Mouse (Mus musculus) ZHBTc4 (cell line): ENCODE measurements around the gene Mical1.
A peak's percentile ranks its signal among the peaks of the same experiment; 100 is the strongest.

Experiments used
- DNase-seq: peaks from one replicate; pipeline ENCODE4 v3.0.0-alpha.2; 2011; ENCODE audit warnings: low read depth, low spot score

The Mical1 gene

DNA sequence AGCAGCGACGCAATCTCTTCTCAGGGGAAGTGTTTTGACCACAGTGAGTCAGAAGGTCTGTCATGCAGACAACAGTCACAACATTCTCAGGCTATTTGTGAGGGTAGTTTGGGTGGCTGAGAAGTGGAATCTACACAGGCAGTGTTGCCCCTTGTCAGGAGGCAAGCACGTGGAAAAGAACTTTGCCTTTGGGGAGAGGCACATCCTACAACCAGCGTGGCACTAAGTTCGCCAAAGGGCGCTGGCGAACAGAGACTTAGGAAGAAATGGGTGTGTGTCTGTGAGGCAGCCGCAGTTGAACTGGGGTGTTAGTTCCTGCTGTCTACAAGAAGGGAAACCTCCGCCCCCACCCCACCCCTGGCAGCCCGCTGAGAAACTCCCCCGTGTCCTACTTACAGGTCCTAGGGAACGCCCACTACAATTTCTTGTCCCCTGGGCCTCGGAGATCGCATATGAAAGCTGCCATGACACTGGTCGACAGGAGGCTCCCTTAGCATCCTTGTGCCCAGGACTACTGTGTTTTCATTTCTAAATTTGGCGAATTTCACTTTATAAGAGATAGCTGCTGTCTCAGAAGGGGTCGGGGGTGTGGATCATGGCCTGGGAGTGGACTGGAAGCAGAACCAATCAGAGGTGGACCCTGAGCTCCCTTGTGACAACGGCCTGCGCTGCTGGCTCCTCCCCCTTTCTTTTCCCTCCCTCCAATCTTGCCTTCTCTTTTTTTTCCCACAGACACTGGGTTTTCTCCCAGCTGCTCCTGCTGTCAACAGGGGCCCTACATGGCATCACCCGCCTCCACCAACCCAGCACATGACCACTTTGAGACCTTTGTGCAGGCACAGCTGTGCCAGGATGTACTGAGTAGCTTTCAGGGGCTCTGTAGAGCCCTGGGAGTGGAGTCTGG lies 1.4 kb downstream of the Mical1 start:
- DNase-seq, result peak; percentile 85

DNA sequence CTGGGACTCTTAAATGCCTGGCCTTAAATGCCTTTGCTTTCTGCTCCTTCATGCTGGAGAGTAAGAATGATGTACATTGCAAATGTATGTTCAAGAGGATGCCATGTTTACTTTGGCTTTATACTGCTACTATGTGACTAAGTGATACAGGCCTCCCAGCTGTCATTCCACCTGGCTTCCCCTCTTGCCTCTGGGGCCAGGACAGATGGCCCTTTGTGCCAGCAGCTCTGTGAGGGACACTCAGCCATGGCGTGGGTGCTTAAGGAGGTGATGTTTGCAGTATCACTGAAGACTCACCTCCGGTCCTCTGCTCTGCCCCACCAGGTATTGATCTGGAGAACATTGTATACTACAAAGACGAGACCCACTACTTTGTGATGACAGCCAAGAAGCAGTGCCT lies 3.8 kb downstream of the Mical1 start:
- no peak for DNase-seq

DNA sequence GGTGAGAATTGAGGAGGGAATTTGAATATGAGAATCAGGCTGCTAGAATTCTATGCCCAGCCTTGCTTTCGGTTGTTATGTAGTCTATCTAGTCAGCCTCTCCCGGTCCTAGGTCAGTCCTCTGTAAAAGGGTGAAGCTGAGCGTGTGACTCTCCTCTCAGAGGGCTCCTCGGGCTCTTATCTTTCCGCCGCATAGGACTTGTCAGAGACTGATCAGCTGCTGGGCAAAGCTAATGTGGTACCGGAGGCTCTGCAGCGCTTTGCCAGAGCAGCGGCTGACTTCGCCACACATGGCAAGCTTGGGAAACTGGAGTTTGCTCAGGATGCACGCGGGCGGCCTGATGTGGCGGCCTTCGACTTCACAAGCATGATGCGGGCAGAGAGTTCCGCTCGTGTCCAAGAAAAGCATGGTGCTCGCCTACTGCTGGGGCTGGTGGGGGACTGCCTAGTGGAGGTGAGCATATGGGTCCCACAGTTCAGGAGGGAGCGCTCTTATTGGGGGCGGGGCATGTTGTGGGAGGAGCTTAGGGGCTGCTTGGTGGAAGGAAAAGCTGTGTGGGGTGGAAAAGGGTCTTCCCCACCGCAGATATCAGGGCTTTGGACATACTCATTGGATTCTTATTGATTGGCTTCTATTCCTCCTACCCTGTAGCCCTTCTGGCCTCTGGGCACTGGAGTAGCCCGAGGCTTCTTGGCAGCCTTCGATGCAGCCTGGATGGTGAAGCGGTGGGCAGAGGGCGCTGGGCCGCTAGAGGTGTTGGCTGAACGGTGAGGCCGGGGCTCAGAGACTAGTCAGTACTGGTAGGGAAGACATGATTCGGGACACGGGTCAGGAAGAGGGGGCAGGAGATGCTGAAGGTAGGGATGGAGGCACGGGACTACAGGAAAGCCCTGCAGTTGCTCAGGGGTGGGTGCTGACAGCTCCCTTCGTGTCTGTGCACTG lies 5.1 kb downstream of the Mical1 start:
- DNase-seq, result peak; percentile 70

DNA sequence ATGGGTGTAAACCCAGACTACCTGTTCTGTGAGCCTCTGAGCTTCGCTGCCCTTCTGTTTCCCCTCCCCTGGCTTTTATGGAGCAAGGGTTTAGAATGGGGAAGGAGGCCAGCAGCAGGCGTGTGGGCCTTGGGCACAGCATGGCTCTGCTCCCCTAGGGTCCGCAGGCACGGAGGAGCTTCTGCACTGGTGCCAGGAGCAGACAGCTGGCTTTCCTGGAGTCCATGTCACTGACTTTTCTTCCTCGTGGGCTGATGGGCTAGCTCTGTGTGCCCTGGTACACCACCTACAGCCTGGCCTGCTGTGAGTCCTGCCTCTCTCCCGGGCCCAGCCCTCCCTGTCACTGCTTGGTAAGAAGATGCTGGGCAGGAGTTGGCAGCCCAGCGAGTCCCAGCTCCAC lies 6.3 kb downstream of the Mical1 start:
- no peak for DNase-seq

DNA sequence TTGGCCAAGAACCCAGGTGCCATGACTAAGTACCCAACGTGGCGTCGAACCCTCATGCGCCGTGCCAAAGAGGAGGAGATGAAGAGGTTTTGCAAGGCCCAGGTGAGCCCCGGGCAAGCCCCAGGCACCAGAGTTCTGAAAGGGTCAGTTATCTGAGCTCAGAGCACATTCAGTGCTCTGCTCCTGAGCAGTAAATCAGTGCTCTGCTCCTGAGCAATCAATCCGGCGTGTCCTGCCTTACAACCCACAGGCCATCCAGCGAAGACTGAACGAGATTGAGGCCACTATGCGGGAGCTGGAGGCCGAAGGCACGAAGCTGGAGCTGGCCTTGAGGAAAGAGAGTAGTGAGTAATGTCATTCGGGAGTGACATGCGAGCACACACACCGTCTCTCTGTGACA lies 9.7 kb downstream of the Mical1 start:
- DNase-seq, result no peak

DNA sequence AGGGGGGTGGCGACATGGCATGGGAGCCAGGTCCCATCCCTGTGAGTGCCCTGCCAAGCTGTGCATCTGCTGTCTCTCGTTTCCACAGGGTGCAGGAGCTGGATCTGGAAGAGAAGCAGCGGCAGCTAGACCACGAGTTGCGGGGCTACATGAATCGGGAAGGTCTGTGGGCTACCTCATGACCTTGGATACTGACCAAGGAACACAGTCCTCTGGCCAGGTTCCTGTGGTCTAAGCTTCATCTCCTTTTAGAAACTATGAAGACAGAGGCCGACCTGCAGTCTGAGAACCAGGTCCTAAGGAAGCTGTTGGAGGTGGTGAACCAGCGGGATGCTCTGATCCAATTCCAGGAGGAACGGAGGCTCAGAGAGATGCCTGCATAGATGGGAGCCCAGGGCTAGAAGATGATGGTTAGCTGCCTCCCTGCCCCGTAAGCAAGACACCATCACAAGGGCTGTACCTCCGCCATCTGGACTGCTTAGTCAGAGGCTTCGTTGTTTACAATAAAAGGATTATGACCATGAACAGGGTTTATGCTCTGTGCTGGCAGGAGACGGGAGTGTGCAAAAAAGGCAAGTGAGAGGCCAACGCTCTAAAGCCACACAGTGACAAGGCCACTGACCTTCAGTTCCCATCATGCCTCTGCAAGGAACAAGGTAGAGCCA lies 10.5 kb downstream of the Mical1 start:
- no peak for DNase-seq

DNA sequence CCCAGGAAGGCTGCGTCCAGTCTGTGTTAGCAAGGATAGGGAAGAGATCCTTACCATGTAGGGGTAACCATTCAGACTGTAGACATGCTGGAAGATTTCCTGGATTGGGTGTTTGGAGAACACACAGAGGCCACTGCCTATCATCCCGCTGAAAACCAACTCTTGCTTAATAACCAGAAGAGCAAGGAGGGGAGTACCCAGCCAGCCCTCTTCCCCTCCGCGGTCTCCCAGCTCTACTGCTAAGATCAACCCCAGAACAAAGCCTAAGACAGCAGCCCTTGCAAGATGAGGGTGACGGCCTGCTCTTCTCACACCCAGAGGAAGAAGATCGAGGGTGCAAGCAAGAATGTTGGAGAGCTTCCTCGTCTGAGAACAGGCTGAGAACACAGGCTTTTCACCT lies 12.8 kb downstream of the Mical1 start:
- no peak for DNase-seq

DNA sequence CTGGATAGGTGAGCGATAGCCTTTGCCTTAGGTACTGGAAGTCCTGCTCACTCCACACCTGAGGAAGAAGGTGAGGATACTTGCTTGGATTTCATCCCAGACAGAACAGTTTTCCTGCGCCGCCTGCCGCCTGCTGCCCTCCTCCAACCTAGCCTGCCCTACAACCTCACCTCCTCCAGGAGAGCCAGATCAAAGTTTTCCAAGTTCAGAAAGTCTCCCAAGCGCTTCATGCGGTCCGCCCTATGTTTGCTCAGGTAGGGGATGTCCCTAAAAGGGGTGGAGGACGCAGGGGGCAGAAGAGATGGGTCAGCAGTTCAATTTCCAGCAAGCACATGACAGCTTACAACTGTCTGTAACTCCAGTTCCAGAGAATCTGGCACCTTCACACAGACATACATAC lies 13.2 kb downstream of the Mical1 start:
- no peak for DNase-seq

DNA sequence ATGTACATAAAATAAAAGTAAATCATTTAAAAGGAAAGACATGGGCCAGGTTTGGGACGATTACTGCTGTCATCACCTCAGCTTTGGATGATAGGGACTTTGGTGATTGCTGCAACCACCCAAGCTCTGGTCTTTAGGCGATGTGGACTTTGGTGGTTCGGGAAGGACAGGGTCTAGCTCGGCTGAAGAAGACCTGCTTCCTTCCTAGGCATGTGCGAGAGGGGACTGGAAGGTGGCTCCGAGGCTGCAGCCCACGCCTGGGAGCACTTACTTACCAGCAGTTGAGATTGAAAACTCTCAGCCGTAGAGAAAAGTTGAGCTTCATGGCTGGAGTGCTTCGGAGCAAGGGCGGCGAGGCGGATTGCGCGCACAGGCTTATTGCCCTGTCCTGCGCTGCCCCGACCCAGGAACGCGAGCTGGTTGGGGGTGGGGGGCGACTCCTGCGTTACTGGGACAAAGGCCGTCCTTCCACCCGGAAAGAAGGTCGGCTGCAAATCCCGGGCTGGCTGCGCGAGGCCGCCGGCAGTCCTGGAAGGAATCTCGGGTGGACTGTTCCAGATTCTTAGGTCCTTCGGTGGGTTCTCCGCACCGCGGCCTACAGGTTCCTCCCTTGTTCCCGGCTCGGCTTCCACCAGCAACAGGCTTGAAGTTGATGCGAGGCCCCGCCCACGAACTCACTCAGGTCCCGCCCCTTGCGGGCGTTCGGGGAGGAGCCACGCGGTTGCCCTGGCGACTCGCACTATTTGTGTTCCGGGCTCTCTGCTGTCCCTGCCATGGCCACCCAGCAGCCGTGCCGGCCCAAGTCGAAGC lies 13.8 kb downstream of the Mical1 start, which contains the start of the genes Smpd2 and Ppil6:
Gene Smpd2 (minus strand): TSS at position 662 of the 810 bp plus-strand sequence.
Gene Ppil6 (plus strand): TSS at position 732 of the 810 bp plus-strand sequence.
- peak; percentile 96 for DNase-seq

DNA sequence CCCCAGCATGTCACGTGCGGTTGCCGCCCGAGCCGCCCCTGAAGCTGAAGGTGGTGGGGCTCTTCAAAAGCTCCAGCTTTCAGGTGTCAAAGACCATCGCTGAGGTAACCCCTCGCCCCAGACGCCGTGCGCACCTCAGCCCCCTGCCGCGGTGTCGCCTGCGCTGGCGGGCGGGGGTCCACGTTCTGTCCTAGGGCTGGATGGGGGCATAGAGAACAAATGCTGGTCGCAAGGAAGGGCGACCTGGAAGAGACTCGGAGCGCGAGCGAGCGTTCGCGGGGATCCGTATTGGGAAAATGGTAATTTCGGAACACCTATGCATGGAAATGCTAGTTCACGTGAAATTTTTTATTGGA lies 14.4 kb downstream of the Mical1 start:
- DNase-seq, result no peak

DNA sequence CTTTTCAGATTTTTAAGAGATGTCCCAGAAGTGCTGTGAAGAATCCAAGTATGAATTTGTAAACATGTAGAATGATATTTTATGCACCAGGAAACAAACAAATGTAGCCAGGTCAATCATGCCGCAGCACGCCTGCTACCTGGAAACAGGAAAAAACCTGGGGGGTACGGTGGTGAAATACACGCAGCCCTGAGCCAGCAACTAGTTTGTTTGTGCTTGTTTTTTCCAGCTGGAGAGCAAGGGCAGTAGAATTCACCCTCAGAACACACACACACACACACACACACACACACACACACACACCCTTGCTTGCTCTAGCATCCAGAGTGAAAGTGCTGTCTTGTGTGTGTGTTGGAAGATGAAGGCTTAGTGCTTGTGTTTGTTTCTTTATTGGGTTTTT lies 15.0 kb downstream of the Mical1 start:
- no peak for DNase-seq

DNA sequence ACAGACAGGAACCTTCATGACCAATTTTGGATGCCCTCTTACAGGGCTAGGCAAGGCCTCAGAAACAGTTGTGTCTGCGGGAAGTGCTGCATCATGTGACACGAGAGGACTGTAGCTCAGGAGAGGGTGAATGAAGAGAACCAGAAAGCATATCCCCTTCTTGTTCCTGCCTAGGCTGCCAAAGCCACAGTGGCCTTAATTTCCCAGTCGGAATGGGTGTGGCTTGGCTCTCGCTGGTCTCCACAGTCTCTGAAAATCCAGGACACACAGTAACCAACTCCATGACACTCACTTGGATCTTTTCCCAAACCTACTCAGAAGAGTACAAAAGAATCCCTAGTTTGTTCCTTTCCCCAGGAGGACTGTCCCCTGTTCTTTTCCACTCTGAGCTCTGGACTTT lies 24.8 kb downstream of the Mical1 start:
- DNase-seq, result peak; percentile 23

DNA sequence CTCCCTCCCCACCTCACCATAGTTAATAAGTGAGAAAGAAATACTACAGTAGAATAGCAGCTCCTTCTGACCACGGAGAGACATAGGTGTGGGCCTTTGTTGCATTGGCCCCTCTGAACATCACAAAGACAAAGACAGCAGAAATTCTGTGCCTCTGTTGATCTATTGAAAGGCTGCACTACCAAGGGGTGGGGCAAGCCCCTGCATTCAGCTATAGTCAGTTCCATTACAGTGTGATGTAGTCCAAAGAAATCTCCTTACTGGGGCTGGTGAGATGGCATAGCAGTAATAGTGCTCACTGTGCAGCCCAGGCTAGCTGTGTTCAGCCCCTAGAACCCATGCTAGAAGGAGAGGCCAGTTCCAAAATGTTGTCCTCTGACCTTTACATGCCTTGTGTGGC lies 28.9 kb downstream of the Mical1 start:
- DNase-seq, result peak; percentile 64

DNA sequence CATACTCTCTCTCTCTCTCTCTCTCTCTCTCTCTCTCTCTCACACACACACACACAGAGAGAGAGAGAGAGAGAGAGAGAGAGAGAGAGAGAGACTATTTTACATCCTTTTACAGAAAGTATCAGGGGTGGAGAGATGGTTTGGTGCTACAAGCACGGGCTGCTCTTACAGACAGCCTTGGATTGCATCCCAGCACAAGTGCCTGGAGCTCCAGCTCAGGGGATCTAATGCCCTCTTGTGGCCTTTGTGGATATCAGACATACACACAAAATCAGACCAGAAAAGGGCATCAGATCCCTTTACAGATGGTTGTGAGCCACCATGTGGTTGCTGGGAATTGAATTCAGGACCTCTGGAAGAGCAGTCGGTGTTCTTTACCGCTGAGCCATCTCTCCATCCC lies 29.3 kb downstream of the Mical1 start:
- DNase-seq, result peak; percentile 93

DNA sequence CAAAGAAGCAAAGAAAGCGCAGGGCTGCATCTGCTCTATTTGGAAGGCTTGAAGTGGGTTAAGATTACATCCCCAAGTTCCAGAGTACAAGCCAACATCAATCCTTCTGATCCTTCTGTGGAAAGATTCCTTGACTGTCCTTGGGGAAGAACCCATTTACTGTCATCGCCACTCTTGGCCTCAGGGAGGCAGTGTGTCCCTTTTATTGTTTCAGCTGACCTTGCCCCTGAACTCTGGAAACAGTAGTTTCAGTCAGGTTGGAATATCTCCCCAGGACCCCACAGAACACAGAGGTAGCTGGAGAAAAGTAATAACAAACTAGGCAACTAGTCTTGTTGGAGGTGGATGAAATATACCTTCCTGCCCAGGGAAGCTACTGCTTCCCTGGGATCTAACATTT lies 33.0 kb downstream of the Mical1 start:
- peak; percentile 76 for DNase-seq

DNA sequence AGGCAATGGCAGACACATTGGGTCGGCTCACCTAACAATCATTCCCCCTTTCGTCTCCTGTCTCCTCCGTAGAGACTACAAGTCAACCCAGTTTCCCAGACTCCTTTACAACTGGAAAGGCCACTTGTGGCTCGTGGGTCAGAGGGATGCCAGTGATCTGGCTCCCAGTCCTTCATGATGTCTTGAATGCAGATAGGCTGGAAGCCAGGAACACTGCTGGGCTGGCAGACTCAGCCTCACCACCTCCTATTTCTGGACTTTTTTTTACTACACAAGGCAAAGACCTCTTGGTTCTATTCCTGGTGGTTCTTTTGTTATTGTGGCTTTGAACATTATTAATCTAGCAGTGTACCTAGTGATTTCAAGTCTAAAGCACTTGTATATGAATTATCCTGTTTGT lies 38.2 kb downstream of the Mical1 start:
- no peak for DNase-seq

DNA sequence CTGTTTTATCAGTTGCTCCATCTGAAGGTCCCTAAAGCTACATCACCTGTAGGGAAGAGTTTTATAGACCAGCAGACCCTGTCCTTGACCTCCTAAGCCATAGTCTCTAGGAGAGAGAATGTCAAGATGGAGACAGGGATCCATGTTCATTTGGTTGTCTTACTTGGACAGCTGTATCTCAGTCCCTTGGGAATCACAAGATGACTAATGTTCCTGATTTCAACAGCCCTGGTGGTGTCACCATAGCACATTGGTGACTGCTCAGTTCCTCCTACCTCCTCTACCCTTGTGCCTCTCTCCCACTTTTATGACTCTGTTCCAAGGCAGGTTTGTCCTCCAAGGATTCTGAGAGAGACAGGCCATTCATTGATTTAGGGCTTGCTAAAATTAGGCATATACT lies 38.8 kb downstream of the Mical1 start:
- no peak for DNase-seq

DNA sequence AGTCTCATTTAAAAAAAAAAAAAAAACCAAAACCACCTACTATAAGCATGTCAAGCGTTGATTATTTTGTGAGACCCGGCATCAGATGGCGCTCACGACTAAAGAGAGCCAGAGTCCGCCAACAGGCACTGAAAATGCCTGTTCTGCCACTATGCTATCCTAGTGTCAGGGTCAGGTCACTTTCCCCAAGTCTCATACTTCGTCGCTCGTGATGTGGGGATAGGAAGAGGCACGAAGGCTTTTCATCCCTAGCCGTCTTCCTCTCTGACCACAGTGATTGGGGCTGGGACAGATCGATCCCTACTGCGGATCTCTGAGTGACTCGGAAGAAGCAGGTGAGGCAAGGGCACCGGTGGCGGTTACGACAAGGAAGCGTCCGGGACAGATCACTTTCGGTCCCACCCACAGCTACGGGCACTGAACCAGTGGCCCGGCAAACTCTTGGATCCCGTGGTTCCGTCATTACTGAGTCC lies 42.4 kb downstream of the Mical1 start:
- DNase-seq, result no peak

DNA sequence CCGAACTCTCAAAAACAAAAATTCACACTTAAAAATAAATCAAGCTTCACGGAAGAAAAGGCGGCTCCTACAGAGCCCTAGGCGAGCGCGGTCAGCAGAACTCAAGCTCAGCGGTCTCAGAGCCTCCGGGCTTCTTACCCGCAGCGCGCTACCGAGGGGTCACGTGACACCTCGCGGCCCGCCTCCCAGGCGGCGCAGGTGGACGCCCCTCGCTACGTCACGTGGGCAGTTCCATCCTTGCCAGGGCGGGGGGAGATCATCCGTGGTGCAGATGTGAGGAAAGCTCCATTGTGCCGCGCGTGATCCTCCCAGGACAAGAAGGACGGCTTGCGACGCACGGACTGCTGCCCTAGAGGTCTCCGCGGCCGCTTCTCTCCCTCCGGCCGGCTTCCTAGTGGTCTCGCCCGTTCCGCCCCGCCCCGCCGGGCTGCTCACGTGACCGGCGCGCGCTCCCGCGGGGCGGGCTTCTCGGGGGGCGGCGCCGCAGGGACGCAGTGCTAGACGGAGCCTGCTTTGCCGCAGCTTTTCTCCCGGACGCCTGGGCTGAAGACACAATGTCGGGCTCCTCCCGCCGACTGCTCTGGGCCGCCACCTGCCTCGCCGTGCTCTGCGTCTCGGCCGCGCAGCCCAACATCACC lies 43.0 kb downstream of the Mical1 start, which contains the start of gene Cd164:
Gene Cd164 (plus strand): TSS at position 434 of the 638 bp plus-strand sequence.
- DNase-seq, result peak; percentile 98
